Mouse (Mus musculus) frontal cortex, adult (tissue): ENCODE data around the gene Cacna1c.

Experiments used
- ATAC-seq: cut with Nextera tagmentation; 2 replicates; pipeline ENCODE4 v1.9.2; 2017; ENCODE audit warnings: mild to moderate bottlenecking, moderate library complexity, mixed read lengths; ENCODE audit not compliant: low TSS enrichment

Gene Cacna1c

DNA sequence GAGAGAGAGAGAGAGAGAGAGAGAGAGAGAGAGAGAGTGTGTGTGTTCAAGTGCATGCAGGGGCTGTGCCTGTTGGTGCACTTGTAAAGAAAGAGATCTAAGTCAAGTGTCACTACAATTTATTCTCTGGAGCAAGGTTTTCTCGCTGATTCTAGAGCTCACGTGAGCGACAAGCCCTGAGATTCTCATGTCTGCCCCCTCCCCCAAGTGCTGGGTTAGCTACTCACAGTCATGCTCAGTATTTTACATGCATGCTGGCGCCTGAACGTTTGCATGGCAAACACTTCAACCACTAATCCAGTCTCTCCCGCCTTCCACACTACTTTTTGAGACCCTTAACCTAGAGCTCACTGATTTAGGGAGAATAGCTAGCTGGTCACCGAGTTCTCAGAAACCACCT lies 99.7 kb downstream of the Cacna1c start:
- no peak for ATAC-seq

DNA sequence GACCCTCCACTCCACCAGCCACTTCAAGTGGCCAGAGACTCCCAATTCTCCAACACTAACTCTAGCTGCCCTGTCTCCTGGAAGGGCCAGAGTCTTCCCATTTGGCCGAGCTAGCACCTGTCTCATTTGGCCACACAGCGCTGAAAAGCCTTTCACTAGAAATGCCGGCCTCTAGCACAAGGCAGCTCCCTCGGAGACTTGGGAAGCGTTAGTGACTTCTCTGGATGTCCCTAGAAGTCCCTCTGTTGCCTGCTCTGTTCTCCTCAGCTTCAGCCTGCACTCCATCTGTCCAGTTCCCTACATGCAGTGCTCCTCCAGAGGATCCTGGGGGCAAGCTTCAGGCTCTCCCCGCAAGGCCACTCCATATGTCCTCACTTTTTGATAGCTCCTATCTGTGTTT lies 101.1 kb downstream of the Cacna1c start:
- ATAC-seq: no peak

DNA sequence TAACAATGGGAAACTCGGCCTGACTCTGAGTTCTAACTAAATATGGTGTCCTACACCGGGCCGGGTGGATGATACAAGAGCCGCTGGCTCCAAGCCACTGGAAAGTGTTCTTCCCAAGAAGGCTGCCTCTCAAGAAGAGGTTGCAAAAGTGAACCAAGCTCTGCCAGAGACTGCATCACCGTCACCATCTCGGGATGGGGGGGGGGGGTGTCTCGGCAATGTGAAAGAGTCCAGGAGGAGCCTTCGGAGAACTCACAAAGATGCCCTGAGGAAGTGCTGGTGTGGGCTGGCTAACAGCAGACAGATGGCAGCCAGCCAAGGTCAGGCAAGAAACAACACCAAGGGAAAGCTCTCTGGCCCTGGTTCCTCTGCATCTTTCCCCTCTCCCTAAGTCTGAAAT lies 107.0 kb downstream of the Cacna1c start:
- ATAC-seq: no peak

DNA sequence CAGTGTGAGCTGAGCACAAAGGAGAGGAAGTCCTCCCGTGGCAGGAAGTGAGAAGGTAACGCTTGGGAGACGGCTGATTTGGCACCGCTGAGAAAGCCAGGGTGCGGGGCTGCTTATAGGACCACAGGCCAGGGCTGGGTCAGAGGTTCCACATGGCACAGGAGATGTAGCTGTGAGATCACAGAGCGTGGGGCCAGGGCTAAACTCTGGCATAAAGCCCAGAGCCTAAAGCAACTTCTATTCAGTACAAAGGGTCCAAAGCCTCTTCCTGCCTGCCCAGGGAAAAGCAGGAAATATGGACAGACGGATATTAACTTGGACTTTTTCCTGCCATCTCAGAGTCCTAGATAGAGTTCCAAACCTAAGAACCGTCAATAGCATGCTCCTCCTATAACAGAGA lies 107.8 kb downstream of the Cacna1c start:
- no peak for ATAC-seq

DNA sequence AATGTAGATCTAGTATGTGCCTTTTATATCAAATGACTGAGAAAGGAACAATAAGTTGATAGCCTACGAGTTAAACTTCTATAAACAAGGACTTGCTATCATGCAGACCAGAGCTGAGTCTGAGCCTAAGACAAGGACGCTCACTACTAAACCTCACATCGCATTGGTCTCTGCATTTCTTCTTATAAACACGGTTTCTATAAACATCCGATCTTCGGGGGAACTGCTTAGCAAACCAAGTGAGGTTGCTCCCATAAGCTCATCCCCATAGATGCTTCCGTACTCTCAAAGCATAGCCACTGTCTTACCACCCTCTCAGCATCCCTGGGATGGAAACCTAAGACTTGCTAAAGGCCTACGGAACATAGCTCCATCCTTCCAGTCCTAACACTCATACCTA lies 108.3 kb downstream of the Cacna1c start:
- no peak for ATAC-seq

DNA sequence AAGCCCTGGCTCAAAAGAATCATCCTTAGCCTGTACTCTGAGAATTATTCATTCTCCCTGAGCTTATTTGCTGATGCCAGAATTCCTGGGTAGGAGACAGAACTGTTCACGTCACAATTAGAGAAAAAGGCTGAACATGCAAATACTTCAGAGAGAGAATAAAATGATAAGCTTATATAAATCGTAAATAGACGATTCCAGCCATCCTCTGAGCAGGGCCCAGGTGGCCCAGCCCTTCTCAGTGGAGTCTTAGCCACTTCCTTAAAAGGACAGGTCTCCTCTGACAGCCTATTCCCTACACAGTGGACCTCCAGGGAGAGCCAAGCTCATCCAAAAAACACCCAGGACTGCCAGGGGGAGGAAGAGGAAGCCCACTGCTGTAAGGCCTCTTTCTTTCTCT lies 110.4 kb downstream of the Cacna1c start:
- 0 out of 2 replicates have a peak, but pooled peaks have one; percentile 17 for ATAC-seq

DNA sequence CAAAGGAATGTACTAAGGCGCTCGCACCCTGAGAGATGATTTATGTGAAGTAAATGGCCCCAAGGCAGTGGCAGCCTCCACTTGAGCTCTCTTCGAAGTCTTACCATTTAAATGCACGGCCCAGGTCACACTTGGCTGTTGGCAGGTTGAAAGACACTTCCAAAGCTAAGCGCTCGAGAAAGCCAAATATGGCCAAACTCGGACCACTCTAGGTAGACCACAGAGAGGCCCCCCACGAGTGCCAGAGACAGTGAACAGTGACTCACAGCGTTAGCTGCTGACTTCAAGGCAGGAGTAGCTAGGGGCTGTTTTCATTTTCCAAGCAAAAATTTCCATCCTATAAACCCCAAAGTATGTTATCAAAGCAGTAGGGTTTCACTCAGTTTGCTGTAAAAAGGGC lies 111.7 kb downstream of the Cacna1c start:
- no peak for ATAC-seq

DNA sequence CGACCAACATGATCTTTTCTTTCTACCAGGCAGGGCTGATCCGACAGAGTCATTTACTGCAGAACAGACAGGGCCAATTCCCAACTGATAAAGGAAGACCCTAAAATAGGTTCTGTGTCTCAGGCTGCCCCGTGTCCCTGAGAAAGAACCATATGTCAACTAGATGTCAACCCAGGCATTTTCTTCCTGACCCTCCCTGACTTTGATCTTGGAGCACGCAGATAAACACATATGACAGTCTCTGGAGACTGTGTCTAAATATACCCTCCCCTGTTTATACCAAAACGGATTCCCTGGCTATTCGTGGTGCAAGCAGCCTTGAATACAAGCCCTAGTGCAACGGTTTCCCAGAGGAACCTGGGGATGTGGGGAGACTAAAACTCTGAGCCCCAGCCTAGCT lies 112.7 kb downstream of the Cacna1c start:
- ATAC-seq: no peak

DNA sequence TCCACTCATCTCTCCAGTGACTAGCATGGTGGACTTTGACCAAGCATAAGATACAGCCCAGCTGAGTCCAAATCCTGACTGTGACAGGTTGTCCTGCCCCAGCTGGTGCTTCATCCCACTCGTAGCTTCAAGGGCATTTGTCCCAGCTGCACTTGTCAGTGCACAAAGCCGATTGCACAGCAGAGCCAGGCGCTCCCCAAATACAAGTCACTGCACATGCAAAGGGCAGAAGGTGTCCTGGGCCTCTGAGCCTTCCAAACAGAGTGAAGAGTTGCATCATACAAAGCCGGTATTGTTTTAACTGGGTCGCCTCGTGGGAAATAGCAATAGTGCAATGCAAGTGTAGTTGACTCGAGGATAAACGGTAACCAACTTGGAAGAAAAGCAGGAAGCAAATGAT lies 113.6 kb downstream of the Cacna1c start:
- ATAC-seq: no peak

DNA sequence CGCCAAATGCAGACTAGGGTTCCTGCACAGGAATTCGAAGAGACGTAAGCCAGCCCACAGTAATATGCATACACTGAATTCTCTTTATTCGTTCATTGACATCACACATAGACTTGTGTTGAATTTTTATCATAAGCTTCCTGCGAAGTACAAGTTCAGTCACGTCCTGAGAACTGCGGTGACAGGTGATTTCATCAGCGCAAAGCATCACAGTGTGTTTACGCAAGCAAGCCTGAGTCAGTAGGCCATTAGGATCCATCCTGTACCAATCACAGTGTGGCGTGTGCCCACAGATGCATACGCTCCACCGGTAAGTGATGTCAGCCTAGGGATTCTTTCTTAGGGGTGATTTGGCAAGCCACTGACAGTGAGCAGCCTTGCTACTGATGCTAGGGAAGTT lies 114.6 kb downstream of the Cacna1c start:
- ATAC-seq: no peak

DNA sequence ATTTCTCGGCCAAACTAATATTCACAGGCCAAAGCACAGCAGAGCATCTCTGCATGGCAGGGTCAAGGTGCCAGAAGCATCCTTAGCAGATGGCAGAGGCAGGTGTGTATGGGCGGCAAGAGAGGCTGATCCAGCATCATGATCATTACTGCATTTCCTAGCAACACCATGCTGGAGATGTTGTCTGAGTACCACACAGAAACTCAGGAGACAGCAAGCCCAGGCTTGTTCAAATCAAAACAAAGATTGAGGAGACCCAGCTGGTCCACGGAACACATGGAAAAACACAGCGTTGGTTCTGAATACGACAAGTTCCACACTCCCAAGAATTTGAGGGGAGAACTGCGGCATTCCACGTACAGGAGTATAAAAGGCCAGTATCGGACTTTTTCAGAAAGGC lies 116.6 kb downstream of the Cacna1c start:
- peak; percentile 36; the same call in 1 of the 2 replicates for ATAC-seq

DNA sequence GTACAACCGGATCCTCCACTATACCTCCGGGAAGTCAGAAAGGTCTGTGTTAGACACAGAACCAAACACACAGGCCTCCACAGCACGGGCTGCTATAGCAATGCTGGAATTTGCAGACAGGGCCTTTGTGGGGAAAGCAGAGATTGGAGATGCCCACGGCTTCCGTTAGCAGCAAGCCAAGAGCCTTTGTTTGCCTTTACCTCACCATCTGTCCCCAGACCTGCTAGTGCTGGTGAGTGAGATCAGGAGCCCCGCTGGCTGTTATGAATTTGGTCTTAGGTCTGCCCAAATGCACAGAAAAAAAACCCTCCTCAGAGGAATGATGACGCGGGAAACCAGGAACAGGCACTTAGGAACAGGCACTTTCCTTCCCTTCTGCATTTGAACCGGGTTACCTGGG lies 117.3 kb downstream of the Cacna1c start:
- ATAC-seq: peak; percentile 27; the same call in 1 of the 2 replicates

DNA sequence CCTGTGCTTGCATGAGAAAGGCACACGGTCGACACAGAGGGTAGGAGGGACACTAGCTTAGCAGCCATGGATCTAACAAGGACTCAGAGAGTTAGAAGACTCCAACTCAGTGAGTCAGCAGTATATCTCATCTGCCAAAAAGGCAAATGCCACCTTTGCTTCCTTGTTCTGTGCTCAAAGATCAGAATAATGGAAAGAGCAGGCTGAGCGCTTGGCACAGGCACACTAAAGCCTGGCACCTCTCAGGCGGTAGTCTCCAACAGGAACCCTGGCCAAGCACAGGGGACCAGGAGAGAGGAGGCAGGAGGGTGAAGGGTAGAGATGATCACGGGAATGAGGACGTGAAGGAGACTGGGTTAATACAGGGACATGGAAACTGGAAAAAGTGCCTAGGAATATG lies 119.0 kb downstream of the Cacna1c start:
- ATAC-seq: no peak

DNA sequence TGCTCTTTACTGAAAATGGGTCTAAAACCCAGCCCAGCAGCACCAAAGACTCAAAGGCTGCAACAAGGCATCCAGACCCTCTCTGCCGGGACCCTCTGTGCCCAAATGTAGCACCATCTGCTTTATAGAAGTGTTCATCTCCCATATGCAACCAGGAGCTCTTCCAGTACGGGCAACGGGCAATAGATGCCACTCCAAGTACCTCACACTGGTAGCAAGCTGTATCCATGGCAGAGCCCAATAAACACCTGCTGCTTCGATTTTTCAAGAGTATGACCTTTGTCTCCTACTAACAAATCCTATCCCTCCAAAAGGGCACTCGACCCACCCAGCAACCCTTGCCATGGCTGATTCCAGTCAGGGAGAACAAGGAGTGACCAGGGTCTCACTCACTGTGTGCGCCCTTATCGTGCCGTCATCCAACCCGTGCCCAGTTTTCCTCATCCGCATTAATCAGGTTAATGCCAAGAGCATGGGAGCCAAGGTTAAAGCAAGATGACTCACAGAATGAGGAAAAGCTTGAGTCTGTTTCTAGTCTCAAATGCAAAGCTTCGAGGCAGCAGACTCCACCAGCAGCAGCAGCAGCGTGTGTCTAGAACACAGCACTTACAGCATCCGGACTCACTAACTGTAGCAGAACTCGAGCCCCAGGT lies 122.7 kb downstream of the Cacna1c start:
- no peak for ATAC-seq

DNA sequence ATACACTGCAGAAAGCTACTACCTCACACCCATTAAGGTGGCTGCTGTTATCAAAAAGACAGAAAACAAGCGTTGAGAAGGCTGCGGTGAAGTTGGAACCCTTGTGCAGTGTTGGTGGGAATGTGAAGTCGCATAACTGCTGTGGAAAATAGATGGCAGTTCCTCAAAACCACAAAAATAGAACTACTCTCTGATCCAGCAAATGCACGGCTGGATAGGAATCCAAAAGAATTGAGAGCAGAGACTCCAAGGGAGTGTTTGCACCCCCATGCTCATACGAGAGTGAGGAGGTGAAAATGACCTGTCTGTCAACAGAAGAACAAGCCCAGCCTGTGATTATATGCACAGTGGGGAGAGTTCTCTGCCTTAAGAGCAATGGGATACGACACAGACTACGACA lies 123.4 kb downstream of the Cacna1c start:
- ATAC-seq: peak; percentile 66

DNA sequence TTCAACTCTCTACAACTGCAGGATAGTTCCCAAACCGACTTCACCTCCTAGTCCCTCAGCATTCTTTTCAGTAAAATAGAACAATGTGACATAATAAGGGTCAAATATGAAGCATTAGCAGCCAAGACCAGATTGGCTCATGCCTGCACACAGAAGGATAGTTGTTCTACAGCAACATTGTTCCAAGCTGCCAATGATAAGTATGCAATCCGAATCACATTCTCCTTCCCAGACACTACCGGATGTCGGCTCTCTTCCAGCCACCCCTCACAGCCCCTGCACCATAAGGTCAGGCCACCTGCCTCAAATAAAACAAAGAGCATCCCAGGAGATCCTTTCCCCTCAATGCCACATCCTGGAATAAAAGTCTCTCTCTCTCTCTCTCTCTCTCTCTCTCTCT lies 125.4 kb downstream of the Cacna1c start:
- ATAC-seq: no peak

DNA sequence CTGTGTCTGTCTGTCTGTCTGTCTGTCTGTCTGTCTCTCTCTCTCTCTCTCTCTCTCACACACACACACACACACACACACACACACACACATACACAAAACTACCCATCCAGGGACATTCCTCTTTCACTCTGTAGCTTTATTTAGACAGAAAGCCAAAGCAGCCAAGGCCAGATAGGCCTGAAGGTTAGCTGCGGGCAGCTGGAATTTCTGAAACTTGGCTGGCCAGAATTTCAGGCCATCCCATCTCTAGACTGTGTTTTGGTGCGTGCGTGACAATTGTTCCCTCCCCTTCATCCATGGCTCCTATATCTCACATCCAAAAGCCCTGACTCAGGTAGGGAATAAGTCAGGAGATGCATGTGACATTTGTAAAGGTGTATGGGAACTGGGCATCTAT lies 125.9 kb downstream of the Cacna1c start:
- ATAC-seq: no peak

DNA sequence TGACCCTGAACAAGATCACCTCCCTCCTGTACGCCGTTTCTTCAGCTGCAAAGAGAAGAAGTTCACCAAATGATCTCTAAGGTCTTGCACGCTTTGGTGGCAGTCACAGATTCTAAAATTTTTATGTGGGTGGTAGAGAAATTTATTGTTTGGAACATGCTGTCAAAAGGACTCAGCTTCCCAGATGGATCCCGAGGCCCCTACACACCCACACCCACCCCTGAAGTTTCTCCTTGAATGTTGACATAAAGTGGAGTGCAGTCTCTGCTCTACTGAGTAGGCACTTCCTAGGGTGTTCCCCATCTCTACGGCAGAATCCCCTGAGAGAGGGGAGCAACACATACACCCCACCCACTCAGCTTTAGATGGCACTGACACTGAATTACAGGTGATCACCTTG lies 127.1 kb downstream of the Cacna1c start:
- ATAC-seq: no peak

DNA sequence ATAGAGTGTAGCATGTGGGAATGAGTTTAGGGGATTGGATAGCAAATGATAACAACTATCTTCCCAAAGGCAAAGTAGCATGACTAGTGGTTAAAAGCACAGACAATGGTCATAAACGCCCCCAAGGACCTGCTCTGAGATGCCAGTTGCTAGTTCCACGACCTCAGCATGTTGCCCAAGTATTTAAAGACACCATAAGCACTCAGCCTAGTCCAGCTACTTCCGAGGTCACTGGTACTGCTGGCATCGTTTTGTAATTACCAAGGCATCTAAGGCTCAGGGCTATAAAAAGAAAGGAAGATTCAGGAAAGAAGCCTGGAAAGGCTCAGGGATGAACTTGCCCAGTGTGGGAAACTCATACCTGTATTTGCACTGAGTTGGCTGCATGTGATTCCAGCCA lies 127.6 kb downstream of the Cacna1c start:
- ATAC-seq: no peak

DNA sequence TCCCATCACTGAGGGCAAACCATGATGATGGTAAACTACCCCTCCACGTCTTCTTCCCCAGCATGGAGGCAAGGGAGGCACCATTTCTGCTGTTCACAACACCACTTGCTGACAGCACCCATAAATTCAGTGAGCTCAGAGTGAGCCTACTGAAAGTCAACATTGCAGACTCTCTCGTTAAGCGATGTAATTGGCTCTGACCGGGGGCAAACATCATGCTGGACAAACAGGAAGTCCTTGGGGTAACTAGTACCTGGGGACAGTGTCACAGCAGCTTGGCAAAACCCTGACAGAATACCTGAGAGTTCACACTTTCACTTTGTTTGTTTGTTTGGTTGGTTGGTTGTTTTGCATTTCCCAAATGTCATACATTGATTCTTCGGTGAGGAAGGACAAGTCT lies 131.3 kb downstream of the Cacna1c start:
- ATAC-seq: no peak

DNA sequence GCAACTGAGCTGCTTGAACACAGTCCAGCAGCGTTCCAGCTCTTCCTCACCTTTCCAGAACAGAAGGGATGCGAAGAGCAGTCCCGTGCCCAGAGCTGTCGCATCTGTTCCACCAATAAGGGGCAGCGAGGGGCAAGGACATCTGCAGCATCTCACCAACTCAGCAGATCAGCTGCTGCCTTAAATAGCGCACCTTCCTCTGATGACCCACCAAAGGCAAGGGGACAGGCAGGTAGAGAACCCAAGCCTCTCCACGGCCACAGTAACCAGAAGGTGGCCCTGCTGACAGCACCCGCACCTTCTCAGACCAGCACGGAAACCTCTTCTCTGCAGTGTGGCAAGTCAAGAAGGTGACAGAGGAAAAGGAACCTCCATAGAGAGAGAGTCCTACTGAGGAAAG lies 131.8 kb downstream of the Cacna1c start:
- no peak for ATAC-seq

DNA sequence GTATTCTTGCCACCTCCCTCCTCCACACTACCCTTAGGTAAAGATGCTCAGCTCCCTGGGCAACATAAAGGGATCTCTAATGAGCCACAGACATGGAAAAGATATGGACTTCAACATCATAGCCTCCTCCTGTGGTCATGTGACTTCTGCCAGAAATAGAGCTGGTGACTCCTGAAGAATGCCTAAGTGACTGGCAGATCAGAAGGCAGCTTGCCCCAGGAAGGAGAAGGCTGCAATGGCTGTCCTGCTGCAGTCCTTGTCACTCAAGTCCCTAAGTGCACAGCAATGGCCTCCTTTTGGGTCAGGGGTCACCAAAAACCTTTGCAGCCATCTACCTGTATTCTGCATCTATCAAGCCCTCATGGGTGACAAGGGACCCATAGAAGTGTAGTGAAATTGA lies 133.5 kb downstream of the Cacna1c start:
- ATAC-seq: no peak

DNA sequence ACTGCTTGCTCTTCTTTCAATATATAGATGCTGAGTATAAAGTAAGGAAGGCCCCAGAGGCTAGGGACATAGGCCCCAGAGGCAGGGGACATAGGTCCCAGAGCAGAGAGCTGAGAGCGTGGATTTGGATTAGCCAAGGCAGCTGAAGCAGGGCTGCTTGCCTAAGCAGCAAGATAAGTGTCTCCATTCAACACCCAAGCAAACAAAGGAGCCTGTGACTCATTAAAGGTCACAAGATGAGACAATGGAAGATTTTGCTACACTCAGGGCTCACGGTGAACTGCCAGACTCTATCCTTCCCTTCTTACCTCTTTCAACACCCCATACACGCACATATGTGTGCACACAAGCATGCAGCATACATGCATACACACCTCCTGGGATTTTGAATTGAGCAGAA lies 137.3 kb downstream of the Cacna1c start:
- ATAC-seq: no peak

DNA sequence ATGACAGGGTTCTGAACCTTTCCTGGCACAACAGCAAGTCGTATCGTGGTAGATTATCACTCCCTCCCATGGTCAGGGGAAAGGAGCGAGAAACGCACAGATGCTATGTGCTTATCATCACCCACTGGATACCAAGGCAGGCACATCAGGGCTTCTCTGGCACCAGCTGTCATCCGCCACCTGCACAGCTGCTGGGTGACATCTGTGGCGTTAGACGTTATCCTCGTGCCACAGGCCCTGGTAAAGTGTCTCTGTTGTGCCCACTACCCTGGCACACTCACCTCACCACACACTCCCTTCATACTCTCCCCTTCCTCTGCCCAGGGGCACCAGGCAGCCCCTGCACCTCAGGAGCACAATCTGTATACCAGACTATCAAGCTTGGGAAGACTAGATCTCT lies 137.8 kb downstream of the Cacna1c start:
- ATAC-seq: no peak

DNA sequence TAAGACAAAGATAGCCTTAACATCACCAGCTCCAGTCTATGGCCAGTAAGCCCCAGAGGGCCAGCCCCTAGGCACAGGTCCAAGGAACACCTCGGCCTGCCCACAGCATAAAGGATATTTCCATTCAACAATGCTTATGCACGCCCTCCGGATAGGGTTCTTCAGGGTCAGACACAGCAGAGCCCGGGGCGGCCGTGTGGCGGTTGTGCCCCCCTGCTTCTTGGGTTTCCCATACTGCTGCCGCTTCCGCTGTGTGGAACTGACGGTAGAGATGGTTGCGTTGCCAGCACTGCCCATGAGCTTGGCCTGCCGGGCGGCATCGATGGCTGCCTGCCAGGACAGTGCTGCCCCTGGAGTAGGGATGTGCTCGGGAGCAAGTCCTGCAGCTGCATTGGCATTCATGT lies 139.1 kb downstream of the Cacna1c start:
- no peak for ATAC-seq
